Mouse (Mus musculus): ENCODE data around the gene Clec11a.
"Not testable (repeated sequence)": the region's sequence is repeated elsewhere in the genome, so short reads cannot be mapped to it uniquely, and the experiment has no call there.

The Clec11a gene

DNA sequence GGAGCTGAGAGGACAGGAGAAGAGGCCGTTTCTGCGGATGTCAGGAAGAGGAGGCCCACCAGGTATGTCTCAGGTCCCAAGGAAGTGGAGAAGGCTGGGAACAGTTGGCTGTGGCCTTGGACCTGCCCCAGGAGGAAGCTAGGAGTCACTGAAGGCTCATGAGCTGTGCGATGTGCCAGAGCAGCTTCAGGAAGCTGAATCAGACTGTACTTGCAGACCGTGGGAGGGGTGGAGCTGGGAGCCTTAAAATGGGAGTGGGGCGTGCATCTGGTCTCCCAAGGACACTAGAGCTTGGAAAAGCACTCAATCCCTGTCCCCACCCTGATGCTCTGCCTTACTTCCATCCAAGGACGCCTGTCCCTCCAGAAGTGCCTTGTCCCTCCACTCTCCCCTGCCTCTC is 19.9 kb upstream of the Clec11a start:
- DNase-seq (ENCODE audit: low spot score in 2 of 2): no peak

DNA sequence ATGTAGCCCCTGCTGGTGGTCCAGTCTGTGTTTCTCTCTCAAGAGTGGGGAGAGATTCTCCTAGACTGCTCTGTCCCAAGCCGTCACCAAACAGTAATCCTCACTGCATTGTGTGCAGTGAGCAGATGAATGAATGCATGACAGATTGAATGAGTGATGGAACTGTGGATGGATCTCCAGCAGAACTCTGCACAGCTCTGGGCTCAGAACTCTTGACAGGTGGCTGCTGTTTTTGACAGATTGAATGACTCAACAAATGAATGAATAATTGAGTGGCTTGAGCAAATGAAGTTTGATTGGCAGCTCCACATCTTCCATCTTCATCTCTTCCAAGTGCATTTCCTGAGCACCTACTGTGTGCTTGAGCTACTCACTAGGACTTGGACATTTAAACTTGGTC is 15.6 kb upstream of the Clec11a start:
- DNase-seq (ENCODE audit: low spot score in 2 of 2): no peak

DNA sequence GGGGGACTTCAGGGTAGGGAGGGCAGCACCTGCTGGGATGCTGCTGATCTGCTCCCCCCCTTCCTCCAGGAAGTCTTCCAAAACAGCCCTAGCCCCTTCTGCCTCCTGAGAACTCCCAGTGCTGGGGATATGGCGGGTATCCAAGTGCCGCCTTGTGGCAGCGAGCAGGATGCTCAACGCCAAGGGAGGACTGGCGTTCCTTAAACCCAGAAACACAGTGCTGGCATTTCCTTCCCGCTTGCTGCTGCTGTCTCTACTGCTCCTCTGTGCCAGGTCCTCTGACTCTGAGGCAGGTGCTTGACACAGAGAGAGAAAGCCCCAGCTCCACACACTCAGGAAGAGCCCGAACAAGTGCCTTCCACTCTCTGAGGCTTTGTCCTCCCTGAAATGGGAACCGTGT is 14.2 kb upstream of the Clec11a start:
- no peak for DNase-seq (ENCODE audit: low spot score in 2 of 2)

DNA sequence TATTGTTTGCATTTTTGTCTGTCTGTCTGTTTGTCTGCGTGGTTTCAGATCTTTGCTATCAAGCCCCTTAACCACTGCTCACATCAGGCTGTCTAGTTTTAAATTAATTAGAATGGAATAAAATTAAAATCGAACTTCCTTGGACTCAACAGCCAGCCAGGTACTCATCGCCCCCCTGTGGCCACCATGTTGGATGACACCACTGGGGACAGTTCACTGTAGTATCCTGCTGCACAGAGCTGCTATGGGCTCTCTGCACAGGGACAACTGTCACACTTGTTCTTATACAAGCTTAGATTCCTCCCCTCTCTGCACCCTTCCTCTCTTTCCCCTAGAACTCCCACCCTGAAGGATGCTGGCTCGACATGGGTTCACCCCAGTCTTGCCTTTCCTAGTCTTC is 11.2 kb upstream of the Clec11a start:
- DNase-seq (ENCODE audit: low spot score in 2 of 2): no peak

DNA sequence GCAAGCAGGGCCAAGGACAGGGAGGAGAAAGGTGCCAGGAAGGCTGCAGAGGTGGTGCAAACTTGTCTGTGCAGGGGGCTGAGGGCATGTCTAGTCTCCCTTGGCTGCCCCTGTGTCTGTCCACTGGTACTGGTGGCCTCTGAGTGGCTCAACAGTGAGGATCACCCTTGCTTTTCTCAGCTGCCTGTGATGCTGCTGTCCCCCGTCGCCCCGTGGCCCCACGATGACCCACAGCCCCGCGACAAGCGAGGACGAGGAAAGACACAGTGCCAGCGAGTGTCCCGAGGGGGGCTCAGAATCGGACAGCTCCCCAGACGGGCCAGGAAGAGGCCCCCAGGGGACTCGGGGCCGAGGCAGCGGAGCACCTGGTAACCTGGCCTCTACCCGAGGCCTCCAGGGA is 5.8 kb upstream of the Clec11a start:
- DNase-seq (ENCODE audit: low spot score in 2 of 2): no peak

DNA sequence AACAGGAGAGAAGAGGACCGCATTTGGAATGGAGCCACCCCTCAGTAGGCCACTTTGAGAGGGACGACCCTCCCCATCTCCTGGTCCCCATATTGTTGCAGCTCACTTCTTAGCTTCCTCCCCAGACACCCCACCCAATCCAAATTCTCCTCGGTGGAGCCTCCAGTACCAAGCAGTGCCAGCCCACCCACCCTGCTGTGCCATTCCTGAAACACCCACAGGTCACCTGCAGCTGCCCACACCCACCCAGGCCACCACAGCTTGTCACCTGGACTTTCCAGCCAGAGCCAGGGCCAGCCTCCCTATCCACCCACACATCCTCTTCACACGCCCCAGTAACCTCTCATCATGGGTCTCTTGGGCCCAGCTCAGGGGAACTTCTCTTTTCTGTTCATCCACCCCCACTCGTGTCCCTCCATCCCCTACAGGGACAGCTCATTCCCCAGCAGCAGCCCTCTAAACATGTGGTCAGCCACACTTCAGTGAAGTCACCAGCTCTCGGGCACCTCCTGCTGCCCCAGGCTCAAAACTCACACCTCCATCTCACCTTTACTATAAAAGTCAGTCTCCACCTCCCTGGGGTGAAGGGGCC is 5.1 kb upstream of the Clec11a start:
- no peak for DNase-seq (ENCODE audit: low spot score in 2 of 2)

DNA sequence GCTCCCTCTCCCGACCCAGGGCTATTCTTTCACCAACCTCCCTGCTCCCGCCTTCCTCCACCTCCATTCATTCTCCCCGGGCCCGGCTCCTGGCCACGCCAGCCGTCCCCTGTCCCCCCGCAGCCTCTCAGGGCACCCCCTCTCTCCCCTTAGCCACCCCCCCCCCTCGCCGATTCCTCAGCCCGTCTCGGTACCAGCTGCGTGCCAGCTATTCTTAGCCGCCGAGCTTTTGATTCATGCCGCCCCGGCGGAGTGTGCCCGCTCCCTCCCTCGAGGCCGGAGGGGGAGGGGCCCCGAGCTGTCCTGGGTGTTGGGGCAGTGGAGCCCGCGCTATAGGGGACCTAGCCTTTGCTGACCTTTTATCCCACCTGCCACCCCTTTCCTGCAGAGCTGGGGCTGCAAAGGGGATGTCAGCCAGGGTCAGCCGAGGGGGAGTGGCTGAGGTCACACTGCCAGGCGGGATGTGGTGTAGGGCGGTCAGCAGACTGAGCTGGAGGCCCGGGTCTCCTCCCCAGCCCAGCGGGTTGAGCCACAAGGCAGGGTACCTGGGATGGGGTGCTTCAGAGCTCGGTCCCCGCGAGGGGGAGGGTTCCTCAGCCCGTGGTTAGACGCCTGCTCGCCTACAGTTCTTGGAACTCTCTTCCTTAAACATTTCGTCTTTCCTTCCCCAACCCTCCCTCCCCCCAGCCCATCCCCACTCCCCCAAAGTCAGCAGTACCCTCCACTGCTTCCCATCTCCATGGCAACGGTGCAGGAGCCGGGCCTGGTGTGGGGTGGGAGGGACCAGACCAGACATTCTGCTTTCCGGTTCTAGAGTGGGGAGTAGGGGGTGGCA is 4.4 kb upstream of the Clec11a start:
- no peak for DNase-seq (ENCODE audit: low spot score in 2 of 2)

DNA sequence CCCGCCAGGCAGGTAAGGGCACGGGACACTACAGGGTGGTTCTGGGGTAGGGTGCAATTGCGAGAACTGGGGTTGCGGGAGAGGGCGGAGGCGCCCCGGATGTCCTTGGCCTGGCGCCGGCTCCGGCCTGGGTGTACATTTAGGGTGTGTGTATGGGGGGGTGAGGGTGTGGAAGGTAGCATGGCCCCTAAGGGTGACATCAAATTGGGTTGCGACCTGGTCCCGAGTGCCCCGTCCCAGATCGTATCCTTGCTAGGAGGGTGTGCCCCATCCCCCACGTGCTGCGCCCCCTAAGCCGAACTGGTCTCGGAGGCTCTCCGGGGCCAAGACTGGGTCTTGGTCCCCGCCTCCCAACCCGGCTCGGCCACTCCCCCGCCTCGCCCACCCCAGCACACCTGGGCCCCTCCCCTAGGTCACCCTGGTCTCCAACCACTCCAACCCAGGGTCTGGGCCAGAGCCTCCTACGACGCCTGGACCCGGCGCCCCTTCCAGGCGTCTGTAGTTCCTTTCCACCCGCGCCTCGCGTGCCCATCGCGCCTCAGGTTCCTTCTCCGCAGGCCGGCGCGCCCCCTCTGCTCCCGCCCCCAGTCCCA is 3.7 kb upstream of the Clec11a start:
- no peak for DNase-seq (ENCODE audit: low spot score in 2 of 2)

DNA sequence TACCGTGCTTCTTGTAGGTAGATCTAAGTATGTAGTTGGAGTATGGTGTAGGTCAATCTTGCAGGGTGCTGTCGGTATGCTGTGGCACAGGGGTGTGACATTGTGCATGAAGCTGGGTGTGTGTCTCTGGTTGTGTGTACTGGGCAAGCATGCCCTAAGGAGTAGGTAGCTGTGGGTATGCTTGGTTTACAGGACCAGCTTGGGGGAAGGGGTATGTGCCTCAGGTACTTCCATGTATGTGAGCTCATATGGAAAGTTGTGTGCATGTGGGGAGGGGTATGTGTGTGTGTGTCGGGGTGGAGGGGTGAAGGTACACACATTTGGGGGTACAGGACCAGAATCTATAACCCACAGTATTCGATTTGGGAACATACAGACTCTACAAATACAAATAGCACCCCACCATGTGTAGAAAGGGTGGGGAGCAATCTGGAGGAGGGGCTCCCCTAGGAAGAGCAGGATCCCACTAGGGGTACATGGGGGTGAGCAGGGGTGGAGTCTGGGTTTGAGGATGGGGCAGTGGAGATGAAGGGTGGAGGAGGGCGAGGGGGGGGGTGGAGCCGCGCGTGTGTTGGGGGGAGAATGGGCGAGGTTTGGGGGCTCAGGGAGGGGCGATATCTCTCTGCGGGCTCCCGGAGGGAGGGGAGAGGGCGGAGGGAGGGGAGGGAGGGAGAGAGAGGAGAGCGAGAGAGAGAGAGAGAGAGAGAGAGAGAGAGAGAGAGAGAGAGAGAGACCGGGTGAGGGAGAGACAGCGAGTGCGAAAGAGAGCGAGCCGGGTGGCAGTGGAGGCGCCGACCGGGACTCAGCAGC is 3.0 kb upstream of the Clec11a start, which contains the start of gene Shank1:
Shank1 (plus strand) TSS at position 779 of the 810 bp plus-strand sequence.
- no peak for DNase-seq (ENCODE audit: low spot score in 2 of 2)

DNA sequence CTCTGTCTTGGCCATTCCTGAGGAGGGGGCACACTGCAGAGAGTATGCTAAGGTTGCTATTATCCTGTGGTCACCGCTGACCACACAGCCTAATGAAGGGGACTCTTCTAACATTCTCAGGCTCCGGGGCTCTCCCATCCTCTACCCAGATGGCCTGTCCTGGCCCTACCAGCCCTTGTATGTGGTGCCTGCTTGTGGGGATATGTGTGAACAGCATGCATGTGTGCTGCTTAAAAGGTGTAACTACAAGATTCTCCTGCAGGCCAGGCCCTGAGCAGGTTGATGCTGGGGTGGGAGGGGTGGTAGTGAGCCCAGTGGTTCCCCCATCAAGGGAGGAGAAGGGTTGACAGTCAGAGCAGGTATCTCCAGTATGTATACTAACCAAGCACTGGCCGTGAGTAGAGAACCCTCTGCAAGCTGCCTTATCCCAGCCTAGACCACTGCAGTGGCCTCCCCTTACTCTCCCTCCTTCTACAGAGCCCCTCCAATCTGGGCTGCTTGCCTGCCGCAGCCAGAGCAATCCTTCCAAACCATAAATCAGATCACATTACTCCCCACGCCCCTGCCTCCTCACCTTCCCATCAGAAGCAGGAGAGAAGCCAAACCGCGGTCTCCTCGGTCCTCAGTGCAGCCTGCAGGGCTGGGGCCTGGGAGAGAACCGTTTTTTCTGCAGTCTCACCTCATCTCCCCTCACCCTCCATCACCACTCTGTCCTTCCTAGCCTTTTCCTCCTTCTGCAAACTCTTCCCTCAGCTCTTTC is 739 bp upstream of the Clec11a start:
- no peak for DNase-seq (ENCODE audit: low spot score in 2 of 2)

DNA sequence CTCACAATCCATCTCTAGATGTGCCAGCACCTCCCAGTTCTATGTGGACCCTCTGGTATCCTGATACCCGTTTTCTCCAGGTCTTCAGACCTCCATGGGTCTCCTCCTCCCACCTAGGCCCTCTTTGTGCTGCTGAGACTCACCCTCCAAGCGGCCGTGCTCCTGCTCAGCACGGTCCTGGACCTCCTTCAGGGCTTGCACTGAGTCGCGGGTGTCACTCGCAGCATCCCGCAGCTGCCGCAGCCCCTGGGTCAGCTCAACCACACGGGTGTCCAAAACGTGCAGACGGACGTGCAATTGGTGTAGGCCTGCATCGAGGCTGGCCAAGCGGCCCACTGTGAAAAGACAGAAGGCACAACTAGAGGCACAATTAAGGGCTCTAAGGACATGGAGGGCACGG is 1.0 kb downstream of the Clec11a start:
- no peak for DNase-seq (ENCODE audit: low spot score in 2 of 2)

DNA sequence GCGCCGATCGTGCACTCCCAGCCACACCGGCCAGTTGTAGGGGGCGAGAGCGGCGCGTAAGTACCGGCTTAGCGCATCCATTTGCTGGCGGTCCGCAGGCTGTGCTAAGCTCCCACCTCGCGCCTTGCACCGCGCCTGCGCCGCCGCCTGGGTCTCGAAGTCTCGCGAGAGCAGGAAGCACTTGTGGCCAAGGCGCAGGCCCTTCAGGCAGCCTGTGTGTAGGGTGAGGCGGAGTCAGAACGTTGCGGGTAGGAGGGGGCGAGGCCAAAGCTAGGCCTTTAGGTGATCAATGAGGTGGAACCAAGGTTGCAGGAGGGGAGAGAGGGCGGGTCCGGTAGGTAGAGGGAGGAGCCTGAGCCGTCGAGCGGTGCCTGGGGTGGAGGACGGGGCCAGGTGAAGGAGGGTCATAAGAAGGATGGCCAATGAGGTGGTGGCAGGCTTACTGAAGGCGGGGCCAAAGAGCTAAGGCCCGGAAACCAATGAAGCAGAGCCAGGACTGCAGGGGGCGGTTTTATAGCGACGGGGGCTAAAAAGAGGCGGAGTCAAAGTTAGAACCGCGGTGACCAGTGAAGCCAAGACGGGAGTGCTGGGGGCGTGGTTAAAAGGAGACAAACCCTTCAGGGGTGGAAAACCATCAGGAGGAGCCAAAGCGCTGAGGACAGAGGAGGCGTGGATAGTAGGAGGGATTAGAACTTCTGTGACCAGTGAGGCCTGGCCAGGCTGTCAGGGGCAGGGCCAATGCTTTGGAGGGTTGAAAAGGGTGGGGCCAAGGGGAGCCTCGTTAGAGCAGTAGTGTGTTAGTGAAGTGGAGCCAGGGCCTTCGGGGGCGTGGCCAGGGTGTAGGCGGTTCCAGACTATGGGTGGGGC is 1.7 kb downstream of the Clec11a start:
- DNase-seq (ENCODE audit: low spot score in 2 of 2): peak; percentile 95 to 96

DNA sequence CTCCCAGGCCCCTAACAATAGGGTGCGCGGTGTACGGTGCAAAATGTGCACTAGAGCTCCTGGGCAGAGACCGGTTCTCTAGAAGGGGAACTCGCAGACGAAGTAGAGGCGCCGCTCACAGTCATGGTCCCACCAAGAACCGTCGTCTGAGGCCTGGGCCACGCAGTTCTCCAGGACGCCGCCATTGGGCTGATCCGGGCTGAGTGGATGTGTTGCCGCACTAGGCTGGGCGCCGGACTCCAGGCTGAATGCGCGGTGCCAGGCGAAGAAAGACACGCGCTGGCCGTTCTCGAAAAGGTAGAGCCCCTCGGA is 2.3 kb downstream of the Clec11a start:
- no peak for DNase-seq (ENCODE audit: low spot score in 2 of 2)

DNA sequence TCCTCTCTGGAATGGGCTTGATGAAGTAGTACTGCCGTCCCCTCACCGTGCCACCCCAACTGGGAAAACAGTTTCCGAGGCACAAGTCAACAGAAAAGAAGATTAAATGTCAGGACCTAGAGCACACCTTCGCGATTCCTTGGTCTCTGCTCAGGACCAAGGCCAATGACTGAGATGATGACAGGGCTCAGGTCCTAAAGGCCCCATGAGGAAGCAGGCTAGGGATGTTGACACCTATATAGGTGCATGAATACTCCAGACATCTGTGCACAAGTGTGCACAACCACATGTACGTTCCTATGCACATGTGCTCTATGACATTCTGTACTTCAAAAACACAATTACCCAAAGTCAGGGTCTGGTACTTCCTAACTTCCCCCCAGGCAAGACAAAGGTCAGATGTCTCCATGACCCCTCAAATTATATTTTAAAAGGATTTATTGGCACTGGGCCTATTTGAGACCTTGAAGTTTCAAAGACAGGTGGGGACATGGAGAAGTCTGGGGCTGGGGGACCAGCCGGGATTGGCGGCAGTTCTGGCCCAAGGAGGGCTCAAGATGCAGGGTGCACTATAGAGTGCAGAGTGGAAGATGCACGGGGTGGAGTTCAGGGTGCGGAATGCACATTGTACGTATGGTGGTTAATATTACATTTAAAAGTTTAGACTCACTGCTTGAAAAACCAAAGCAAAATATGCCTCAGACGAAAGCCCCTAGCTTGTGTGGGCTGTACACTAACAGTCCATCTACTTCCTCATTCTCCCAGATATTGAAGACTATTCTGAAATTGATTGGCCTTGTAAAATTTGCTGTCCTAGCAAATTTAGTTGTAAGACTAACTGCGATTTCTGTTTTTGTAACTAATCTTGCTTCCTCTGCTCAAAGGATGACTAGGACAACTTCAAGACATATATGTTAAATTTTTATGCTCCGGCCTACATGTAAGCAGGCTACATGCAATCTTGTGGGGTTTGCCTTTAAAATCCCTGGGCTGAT is 3.1 kb downstream of the Clec11a start:
- DNase-seq (ENCODE audit: low spot score in 2 of 2): no peak

DNA sequence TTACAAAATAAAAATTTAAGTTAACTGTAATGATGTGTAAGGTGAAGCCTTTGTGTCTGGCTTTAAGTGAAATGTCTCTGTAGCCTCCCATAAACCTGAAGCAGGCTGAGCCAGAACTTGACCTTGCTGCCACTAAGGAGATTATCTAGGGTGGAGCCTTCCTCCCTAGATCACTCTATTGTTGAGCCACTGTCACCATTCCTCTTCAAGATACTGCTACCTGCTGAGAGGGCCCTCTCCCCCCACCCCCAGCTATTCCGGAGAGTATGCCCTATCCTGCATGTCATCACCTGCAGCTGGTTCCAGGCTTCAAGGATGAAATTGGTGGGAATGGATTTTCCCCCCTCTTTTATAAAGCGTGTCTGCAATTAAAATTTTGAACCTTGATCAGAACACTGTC is 9.2 kb downstream of the Clec11a start:
- not testable (repeated sequence) for DNase-seq (ENCODE audit: low spot score in 2 of 2)

DNA sequence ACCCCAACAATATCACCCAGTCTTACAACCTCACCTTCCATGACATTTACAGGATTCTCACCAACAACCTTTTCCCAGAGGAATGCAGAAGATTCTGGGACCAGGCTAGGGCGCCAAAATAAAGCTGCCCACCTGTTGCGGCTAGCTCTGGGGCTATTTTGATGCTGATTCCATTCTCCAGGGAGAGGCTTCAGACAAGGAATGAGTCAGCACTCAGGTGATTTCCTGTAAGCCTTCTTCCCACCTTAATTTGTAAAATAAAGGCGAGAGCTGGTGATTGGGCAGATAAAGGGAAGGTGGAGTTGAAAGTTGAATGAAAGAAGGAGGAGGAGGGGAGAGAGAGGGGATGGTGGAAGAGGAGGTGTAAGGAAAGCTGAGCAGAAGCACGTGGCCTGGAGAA is 15.3 kb downstream of the Clec11a start:
- DNase-seq (ENCODE audit: low spot score in 2 of 2): no peak

DNA sequence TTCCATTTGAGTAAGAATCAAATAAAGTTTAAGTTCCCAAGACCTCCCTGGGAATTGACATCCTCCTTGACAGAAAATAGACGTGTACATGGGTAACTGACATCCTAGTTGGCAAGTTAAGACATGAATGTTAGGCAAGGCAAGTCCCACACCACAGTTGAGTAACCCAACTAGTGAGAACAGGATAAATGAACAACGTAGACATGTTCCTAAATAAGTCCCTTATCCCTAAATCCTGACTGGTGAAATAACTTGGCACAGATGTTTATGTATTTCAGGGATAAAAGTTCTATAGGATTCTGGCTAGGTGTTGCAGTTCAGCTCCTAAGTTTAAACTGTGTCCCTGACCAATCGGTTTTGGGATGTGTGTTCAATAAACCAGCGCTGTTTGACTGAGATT is 15.7 kb downstream of the Clec11a start:
- no peak for DNase-seq (ENCODE audit: low spot score in 2 of 2)

DNA sequence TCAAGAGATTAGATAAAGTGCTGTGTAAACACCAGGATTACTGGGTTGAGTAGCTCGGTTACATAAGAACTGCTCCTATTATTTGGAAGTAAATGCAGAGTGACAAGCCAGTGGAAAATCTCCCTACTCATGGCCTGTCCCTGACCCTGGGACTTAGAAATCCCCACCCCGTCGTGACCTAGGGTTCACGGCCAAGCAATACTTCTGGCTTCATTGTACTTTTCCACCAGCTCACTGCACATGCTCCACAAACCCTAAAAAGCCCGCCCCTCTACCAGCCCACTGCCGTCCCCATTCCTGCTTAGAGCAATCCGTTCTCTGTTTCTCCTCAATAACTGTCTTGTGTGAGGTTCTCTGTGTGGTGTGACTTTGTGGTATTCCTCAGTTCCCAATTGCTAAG is 18.9 kb downstream of the Clec11a start:
- DNase-seq (ENCODE audit: low spot score in 2 of 2): no peak

DNA sequence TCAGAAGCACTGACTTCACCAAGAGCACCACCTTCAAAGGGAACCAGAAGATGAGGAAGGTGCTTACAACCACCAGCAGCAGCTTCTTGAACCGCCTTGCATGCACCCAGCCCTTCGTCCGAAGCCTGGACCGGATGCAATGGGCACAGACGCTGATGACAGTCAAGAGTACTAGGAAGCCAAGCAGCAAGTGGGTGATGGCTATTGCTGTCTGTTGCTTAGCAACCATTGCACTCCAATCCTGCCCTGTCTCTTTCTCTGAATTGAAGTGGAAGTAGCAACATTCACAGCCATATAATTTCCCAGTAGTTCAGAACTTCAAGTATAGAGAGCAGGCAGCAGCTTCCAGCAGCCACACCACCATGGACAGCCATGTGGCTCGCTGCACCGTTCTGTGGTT is 25.1 kb downstream of the Clec11a start:
- no peak for DNase-seq (ENCODE audit: low spot score in 2 of 2)

DNA sequence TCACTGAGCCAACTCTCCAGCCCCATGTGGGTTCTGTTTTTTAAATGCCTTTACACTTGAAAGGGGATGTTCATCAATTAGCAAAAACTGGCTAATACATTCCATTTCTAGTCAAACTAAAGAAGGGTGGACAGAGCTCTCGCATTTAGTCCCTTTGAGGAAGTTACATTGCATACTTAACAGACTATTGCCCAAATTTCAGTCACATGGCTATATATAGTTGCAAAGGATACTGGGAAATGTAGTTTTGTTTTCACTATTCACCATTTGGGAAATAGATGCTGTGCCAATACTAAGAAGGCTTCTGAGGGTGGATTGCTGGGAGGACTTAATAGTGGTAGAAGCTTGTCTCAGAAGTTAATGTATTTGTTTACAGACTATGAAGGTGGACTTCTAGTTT is 25.7 kb downstream of the Clec11a start:
- no peak for DNase-seq (ENCODE audit: low spot score in 2 of 2)
